Mouse (Mus musculus) cerebellum, adult 18-20 months (tissue): ENCODE measurements around the gene Tmprss9.

Experiments
- DNase-seq, 2 experiments: peaks; one replicate each; pipeline ENCODE4 v3.0.0; 2021

Gene Tmprss9

DNA sequence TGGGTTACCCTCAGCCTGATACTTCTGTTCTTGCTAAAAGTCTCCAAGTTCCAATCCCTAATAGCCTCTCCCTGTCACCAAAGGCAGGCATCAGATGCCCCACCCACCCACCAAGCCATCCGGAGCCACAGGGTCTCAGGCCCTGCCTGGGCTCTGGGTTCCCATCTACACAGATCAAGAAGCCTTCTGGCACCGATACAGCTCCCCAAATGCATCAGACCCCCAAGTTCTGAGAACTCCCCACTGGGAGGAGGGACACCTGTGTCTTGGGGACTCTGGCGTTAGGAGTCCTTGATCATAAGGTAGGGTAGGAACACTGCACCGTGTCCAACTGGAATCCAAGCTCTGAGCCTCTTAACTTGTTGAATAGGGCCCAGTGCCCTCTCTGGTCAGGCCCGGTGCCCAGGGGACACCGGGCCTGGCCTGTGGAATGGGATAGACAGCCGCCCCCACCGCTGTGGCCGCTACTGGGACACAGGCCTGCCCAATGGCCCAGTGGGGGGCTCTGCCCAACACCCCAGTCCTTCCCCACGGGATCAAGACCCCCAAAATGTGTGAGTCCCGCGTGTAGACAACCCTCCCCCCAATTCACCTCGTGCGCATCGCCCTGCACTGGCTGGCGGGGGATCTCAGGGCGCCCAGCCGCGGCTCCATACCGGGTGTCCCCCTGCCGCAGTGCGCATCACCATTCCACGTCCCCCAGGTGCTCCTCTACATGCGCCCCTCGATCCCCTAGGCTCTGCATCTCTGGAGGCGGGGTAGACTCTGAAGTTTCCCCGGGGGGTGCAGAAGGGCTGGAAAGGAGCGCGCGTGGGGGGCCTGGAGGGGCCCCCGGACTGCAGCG is 28.3 kb upstream of the Tmprss9 start:
- no peak for DNase-seq

DNA sequence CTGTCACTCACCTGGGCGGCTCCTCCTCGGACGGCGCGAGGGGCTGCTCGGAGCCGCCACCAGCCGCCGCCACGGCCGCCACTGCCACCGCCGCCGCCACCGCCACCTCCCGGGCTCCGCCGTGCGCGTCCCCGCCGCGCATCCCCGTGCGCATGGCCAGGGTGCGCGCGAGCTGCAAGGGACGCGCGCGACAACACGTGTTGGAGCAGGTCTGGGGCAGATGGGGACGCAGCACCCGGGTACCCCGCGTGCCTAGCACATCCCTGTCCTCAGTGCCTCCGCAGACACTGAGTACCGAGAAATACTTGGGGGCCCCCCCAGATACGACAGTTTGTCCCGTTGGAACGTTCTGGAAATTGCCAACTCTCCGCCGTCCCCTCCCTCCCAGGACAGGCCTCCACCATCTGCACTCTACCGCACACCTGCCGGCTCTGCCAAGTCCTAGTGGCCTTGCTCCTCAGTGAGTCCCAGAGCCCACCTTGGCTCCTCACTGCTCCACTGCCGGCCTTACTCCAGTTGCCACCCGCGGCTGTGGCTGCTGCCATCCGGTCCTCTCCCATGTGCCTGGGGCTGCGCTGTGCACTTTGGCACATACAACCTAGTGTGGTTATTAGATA is 27.6 kb upstream of the Tmprss9 start, which contains the start of gene Lingo3:
Lingo3 (minus strand) TSS at position 109 of the 617 bp plus-strand sequence.
- peak; percentile 73 to 89 for DNase-seq

DNA sequence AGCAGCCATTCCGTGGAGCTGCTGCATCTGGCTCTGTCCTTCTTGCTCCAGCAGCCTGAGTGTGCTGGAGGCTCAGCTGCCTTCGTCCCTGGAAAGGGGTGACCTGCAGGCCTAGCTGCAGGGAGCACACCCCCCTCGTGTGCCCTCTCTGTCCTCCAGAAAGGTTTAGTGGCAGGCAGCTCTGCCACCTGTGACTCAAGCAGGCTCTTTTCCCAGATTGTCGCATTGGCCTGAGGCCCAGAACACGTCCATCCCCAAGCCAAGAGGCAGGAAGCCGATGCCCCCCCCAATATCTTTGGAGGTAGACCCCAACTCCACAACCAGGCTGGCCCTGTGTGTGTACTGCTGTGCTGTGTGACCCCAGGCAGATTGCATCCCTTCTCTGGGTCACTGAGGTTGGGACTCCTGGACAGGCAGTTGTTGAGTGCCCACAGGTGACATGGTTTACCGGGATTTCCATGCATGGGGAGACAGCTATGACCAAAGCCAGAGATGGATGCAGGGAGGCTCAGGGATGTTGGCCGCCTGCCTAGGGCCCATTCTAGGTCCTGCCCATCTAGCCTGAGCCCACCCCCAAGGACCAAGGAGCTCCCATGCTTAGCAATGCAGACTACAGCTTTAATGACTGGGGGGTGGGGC is 26.5 kb upstream of the Tmprss9 start:
- DNase-seq = peak in 1 of 2 experiments; percentile 45

DNA sequence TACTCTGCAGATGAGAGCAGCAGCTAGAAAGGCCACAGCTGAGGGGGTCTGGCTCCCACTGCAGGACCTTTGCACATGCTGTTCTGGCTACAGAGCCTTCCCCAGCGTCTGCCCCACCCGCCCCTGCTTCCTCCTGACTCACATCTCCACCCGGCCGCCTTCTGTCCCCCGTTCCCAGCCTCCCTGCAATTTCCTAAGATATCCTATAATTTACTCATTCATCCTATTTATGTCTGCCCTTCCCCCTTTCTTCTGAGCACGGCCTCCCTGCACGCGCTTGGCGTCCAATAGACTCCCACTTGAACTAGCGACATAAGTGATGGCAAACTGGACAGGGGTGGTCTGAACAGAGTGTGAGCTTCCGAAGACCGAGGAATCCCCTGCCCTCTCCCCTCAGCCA is 25.9 kb upstream of the Tmprss9 start:
- DNase-seq = no peak

DNA sequence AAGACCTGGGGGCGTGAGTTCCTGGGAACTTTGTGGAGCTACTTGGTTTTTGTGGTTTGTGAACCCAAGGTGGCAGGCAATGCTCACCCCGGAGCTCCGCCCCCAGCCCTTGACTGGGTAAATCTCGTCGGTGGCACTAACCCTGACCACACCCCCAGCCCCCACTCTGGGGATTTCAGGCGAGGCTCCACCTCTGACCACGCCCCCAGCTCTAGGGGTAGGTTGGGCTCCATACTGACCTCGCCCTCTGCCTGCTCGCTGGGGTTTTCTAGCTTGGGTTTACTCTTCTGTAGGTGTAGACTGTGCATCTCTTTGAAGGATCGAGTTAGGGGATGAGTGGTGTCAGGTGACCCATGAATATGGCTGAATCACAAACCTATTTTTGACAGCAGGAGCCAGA is 23.1 kb upstream of the Tmprss9 start:
- DNase-seq = no peak

DNA sequence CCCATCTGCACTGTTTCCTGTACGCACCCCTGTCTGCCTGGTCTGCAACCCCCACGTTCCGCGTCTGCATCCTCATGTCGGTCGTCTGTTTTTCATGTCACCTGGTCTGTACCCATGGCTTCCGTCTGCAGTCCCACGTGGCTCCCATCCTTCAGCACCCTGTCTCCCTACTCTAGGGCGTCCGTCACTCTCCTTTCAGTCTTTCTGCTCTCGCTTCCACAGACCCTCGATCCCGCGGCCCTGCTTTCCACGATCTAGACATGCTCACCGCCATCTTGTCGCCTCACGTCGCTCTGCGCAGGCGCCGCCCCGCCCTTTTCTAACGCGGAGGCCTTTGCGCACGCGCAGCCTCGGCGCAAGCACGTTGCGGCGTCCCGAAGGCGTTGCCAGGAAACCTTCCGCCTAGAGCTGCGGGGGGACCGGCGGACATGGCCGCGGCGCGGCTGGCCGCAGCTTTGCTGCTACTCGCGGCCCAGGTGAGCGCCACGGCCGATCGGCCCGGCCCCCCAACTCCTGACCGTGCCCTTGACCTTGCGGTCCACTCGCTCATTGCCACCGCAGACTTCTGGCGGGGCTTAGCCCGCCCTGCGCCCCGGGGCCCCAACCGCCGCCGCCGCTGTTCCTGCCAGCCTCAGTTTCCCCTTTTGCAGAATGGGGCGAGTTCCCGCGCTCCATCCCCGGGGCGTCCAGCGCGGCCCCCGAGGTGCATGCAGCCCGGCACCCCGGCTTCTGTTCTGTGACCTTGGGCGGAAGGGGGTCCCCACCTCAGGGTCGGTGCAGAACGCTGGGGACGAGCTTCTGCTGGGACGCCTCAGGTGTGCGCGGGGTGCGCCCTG is 16.5 kb upstream of the Tmprss9 start, which contains the start of the genes Lsm7 and Sppl2b:
Lsm7 (minus strand) TSS at position 297 of the 836 bp plus-strand sequence.
Sppl2b (plus strand) TSS at position 363 of the 836 bp plus-strand sequence.
- peak; percentile 95 to 99 for DNase-seq

DNA sequence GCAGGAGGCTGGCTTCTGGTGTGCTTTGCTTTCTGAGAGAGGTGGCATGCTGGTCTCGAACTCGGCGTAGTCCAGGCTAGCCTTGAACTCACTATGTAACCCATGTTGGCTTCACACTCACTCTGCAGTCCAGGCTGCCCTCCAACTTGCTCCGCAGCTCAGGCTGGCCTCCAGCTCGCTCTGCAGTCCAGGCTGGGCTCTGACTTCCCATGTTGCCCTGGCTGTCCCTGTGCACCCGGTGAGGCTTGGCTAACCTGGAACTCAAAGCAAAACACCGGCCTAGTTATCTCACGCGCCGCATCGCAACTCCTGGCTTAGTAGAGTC is 15.9 kb upstream of the Tmprss9 start:
- DNase-seq = peak; percentile 67 to 70

DNA sequence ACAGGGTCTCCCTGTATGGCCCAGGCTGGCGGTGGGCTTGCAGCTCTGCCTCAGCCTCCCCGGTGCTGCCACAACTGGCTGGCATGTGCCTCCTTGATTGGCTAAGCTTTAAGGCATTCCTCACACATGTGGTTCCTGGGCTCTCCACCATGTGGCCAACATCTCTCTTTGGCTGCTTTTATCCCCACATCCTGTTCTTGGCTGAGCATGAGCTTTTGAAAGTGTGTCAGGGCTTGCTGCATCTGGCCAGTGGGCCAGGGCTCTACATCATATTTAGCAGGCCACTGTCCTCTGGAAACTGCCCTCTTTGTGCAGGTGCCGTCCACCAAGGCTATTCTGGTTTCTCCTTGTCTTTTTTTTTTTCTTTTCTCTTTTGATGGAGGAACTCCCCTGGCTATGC is 15.4 kb upstream of the Tmprss9 start:
- no peak for DNase-seq

DNA sequence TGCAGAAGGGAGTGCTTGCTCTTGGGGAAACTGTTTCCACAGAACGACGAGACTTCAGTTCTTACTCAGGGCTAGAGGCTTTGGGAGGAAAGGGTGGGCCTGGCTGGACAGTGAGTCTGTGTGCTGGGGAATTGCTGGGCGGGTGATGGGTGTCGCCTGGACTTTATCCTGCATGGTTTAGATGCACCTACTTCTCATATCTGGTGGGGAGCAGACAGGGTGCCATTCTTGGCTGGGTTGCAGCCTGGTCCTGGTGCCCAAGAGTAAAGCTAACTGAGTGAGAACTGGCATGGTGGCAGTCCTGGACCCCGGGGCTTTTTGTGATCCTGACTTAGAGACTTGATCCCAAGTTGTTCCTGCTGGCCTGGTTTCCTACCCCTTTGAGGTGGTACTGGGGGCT is 14.7 kb upstream of the Tmprss9 start:
- DNase-seq = no peak

DNA sequence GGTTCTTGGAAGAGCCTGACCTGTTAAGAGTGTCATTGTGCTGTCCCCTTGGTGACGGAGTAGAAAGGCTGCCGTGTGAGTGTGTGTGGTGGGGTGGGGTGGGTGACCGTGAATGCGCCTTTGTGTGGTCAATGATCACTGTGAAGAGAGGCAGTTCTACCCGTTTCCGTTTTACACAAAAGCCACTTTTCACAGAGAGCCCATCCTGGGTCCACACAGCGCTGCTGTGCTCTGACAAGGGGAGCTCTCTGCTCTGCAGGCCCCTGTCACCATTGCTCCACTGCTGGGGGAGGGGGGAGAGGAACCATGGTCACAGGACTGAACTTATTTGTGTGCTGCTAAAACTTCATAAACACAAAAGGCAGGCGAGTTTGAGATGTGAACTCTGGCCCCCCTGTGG is 14.3 kb upstream of the Tmprss9 start:
- no peak for DNase-seq

DNA sequence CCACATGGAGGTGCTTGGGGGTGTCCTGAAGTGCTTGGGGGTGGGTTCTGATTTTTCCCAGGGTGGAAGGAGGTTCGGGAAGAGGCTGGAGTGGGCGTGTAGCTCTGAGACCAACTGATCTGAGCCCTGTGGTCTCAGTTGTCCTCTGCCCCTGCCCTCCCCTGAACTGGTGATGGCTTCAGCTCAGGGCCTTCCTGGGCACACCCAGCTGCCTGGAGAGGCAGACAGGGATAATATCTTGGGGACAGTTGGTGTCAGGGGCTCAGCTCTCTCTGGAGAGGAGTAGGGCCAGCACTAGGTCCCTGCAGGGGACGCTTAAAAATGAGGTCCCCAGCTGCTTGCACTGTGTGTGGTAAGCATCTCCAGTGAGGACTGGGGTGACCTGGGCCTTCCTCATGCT is 13.8 kb upstream of the Tmprss9 start:
- DNase-seq = no peak

DNA sequence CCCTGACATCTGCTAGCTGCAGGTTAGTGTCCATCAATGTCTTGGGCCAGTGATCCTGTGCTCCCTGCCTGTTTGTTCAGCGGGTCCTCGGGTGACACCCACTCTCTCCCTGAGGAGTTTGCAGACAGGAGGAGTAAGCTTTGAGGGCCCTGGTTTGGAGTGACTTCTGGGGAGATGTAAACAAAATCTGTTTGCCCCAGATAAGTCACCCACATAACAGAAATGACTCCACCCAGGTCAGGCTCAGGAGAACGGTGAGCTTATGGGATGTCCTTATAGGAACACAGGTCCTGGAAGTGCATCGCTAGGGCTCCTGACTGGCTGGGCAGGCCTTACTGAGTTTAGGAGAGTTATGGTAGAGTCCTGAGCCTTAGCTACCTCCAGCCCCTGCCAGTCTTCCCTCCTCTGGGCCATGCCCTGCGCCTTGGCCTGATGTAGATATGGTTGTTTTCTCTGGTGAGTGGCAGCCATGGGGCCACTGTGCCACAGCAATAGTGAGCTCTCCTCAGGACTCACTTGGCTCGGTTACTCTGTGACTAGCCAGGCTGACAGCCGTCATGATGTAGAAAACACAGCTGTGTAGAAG is 13.2 kb upstream of the Tmprss9 start:
- no peak for DNase-seq

DNA sequence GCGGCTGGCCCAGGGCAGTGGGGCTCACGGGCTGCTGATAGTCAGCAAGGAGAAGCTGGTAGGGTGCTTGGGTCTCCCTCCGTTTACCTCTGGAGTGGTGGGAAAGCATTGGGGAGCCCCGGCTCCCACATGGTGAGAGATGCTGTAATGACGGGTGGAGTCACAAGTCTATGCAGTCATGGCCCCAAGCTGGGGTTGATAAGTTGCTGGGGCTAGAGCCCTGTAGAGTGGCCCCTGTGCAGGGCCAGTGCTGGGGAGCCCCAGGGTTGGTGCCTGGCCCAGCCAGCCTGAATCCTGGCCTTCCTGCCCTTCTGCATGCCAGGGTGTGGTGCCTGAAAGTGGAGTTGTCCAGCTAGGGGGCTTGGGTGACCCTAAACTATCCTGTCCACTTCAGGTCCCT is 9.3 kb upstream of the Tmprss9 start:
- no peak for DNase-seq

DNA sequence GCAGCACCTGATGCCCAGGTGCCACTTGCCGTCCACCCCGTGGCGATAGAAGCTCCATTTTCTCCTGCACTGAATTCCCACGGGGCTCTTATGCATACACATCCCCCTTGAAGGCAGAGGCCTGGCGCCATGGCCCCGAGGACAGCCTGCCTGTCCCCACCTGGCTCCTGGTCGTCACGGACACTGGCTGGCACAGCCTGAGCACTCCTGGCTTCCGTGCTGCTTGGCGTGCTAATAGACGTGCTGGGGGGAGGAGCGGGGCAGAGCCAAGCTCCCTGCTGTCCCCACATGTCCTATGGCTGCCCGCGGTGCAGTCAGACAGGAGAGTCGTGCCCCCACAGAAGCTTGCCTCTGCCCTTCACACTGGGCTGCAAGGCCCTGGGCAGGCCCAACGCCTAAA is 7.2 kb upstream of the Tmprss9 start:
- peak; percentile 82 to 84 for DNase-seq

DNA sequence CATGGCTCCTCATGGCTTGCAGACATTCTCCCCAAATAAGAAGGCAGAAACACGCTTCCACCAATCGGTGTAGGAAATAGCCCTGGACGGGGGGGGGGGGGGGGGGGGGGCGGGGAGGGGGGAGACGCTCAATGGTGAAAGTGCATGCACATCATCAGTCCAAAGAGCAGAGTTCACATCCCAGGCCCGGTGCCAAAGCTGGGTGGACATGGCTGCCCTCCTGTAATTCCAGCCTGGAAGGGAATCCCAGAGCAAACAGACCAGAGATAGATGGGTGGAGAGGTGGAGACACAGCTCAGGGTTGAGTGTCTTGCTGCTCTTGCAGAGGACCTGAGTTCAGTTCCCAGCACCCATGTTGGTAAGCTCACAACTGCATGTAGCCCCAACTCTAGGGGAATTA is 655 bp upstream of the Tmprss9 start:
- no peak for DNase-seq

DNA sequence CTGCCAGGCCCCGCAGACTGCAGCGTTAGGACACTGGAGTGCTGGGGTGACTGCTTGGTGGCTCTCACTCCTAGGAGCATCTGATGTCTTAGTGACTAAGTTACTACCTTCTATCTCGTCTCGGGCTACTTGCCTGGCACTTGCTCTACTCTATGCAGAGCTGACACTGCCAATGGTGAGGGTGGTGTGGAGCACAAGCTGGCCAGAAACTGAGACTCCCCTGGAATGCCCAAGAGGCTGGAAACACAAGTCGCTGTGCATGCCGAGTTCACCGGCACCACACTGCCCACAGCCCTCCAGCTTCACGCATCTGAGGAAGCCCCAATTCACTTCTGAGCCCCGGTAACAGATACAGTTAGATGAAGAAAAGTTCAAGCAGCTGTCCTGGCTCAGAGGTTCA is 2.4 kb downstream of the Tmprss9 start:
- no peak for DNase-seq

DNA sequence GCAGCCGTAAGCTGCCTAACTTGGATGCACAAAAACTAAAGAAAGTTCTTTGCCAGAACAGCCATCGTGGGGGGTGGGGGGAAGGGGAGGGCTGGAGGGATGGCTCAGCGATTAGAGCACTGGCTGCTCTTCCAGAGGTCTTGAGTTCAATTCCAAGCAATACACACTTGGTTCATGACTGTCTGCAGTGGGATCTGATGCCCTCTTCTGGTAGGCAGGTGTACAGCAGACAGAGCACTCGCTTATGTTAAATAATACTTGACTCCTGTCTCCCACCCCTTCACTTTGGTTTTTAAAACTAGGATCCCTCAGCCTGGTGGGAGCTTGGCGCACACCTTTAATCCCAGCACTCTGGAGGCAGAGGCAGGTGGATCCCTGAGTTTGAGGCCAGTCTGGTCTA is 4.4 kb downstream of the Tmprss9 start:
- DNase-seq = peak; percentile 78

DNA sequence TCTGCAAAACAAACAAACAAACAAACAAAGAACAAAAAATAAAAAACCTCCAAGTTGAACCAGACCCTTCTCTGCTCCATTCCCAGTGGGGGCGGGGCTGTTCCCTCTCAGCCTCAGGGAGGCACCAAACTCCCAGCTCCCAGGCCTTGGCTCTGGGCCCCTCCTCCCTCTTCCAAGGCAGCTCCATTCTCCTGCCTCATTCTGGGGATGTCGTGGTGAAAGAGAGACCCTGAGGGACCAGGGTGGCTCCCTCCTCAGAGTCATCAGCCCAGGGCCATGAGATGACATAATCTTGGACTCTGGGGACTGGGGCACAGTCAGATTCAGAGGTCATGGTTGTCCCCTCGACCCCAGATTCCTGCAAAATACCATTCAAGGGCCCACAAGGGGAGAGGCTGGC is 4.9 kb downstream of the Tmprss9 start:
- DNase-seq = no peak

DNA sequence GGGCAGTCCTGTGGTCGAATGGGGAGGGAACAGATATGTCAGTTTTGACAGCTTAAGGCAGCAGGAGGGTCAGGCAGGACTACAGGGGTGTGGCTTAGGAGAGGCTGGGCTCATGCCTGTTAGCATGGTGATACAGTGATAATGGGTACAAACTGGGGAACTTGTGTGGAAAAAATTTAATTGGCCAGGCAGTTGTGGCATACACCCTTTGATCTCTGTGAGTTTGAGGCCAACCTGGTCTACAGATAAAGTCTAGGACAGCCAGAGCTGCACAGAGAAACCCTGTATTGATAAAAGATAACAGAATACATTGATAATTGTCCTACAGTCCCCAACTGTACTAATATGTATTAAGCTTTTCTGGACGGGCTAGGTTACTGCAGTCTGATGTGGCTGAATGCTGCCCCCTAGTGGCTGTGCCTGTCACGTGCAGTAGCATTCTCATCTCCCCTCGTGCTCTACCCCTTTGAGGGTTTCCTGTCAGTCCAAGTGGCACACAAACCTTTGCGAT is 8.5 kb downstream of the Tmprss9 start:
- DNase-seq = peak; percentile 71 to 79

DNA sequence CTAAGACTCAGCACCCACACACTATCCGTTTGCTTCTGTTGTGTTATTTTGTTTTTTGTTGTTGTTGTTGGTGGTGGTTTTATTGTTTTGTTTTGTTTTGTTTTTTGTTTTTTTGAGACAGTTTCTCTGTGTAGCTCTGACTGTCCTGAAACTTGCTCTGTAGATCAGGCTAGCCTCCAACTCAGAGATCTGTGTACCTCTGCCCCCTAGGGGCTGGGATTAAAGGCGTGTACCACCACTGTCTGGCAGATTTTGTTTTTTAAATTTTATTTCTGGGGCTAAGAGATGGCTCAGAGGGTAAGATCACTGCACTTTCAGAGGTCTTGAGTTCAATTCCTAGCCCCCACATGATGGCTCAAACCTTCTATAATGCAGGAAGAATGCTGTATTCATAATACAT is 9.3 kb downstream of the Tmprss9 start:
- no peak for DNase-seq

DNA sequence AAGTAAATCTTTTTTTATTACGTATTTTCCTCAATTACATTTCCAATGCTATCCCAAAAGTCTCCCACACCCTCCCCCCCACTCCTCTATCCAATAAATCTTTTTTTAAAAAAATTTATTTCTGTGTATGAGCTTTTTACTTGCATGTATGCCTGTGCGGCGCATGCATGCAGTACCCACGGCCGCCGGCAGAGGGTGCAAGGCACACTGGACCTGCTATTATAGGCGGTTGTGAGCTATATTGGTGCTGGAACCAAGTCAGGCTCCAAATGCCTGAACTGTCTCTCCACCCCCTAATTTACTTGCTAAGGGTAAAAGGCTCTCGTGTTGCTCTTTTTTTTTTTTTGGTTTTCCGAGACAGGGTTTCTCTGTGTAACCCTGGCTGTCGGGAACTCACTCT is 9.7 kb downstream of the Tmprss9 start:
- DNase-seq = peak; percentile 66 to 76

DNA sequence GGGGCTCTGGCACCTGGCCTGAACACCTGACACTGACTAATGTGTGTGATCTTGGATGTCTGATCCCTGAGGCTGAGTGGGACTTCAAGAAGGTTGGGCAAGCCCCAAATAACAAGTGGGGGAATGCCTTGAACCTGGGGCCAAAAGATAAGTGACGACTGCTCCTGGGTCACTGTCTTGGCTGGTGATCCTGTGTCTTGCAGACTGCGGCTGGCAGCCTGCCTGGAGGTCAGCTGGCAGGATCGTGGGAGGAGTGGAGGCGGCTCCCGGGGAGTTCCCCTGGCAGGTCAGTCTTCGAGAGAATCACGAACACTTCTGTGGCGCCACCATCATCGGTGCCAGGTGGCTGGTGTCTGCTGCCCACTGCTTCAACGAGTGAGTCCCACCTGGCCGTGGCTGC is 15.5 kb downstream of the Tmprss9 start:
- DNase-seq = peak; percentile 77 to 78
